Mouse (Mus musculus) inflammation-experienced regulatory T-cells, adult 6 months (primary cell): ENCODE measurements around the gene Grid1. TPM values are rescaled to one million over a fixed set of nuclear protein-coding genes. Genes with fewer than 3 reads are reported as not detected.

Experiments used
- ATAC-seq: one replicate; pipeline ENCODE4 v1.8.0; 2017
- polyA plus RNA-seq, 3 experiments: library from polyadenylated mRNA; unstranded; fragments of 100-300 nt; shearing (Covaris generic); gene quantifications; one replicate each; pipeline ENCODE4 v1.2.1; 2017

Gene Grid1
- polyA plus RNA-seq, 3 experiments from 2014 or later, result not detected

DNA sequence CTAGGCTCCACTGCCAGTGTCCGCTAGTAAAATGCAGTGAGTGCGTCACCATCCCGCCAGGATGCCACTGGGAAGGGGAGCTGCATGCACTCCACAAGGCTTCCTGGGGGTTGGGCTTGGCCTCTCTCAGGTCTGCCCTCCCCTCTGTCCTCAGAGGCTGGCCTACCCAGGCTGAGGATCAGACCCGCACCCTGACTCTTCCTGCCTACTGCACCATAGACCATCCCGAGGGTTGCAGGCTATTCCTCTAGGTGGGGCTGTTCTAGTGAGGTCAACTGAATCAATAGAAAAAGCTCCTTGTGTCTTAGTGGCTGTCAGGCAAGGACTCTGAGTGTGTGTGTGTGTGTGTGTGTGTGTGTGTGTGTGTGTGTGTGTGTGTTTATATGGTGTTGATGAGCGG lies 19.1 kb downstream of the Grid1 start:
- ATAC-seq, result no peak

DNA sequence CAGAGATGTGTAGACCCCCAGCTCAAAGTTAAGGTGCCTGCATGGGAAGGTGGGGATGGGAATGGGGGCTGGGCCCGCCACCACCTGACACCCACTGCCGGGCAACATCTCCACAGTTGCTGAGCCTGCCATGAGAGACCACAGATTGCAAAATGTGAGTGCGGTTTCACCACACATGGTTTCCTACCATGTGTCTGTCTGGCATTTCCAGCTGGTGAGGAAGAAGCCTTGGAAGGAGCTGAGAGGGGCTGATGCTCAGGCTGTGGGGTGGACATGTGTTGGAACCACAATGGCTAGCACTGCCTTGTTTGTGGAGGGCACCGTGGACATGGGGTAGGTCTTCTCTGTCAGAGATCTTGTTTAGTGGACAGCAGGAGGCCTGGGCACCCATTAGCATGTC lies 20.0 kb downstream of the Grid1 start:
- ATAC-seq, result no peak

DNA sequence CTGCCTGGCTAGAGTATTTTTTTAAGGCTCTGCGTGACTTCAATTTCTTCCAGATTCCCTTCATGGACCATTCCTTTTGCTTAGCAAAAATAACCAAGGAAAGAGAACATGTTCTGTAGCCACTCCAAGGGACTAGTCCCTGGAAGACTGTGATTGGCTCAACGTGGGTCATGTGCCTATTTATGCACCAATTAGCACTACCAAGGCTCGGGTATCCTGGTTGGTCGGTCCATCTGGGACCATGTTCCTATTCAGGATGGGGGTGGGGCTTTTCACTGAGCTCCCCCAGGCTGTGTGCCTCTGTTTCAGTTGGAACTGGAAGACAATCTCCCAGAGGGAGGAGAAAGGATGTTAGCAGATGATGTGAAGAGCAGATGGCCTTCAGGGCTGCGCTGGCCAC lies 23.7 kb downstream of the Grid1 start:
- ATAC-seq, result no peak

DNA sequence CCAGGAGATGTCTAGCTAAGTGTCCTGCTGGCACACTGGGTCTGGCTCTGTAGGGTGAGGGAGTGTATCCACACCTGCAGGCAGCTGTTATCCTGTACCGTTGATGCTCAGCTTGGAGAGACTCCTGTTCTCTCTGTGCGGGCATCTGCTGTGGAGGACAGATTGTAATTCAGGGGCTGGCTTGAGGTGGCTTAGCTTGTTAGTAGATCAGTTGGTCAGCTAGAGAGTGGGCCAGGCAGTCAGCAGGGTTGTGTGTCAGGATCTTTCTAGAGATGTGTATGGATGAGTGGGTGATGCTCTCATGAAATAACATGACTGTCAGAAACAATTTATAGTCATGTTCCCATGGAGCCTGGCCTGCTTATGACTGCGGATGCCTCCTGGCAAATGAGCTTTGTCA lies 24.3 kb downstream of the Grid1 start:
- ATAC-seq, result no peak

DNA sequence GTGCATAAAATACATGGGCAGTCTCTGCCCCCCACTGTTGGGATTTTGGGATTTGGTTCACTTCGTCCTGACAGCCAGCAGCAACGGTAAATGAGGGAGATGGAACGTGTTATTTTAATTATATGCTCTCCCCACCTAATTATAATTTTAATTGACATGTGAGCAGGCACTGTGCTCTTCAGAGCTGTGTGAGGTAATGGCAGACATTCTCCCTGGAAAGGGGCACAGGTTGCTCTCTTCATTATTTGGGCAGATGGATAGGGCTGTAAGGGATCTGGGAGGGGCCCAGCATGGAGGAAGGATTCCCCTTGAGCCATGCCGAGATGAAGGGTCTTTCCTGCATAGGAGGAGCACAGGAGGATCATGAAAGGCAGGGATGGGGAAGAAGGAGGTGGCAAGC lies 26.9 kb downstream of the Grid1 start:
- ATAC-seq, result no peak

DNA sequence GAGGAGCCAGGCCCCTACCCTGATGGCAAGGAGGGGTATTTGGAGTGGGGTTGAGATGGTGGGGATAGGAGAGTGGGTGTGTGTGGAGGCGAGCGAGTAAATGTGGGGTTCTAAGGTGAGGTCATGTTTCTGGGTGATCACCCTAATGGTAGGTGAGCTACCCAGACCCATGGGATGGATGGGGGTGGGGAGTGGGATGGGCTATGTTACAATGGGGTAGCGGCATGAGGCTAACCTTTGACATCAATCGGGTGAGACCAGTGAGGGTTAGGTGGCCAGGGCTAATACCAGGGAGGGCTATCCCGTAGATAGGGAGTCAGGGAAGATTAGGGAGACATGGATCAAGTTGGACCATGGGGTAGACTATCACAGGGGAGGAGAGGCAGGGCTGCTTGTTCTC lies 27.7 kb downstream of the Grid1 start:
- no peak for ATAC-seq

DNA sequence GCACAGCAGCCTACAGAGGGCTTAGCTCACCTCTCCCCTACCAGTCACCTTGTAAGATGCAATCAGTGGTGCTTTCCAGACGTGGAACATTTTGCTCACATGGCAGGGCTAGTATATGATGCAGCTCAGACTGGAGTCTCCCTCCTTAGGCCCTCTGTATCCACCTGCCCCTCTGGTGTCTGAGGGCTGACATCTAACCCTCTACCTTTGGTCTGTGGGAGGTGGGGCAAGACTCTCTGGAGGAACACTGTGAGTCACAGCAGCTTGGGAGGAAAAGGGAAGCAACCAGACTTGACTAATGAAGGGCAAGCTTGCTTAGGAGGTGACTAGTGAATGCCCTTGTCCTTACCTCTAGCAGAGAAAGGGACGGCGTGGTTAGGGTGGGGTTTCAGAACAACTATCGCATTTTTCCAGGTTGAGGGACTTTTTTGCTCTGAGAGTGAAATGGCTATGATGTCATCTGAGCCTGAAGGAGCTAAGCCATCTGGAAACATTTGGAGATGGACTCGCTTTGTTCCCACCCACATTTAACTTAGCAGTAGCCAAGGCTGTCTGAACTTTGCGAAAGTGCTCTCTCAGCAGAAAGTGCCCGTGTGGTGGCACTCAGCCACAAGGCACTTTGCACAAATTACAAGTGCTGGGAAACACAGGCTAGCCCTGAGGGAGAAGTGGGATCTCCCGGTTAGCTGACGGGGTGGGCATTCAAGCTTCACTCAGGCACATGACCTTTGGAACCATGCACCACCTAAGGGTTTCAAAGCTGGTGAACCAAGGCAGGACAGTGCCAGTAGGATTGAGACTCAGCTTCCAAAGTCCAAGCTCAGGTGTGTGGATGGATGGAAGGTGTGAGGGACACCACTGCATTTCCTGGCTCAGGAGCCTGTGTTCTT lies 41.2 kb downstream of the Grid1 start:
- ATAC-seq, result no peak

DNA sequence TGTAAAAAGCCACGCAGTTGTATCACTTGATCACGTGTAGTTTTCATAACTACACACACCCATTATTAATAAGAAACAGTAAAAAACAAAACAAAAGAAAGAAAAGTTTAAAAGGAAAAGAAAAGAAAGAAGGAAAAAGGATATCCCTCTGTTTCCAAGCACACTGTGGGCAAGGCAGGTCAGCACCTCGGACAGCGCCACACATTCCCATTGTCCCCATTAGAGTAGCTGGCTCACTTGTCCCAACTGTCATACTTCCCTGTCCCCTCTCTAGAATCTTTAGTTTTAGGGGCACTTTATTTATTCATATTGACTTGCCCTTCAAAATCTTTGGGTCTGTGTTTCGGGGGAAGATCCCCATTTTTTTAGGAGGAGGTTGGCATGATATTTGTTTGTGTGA lies 47.4 kb downstream of the Grid1 start:
- no peak for ATAC-seq

DNA sequence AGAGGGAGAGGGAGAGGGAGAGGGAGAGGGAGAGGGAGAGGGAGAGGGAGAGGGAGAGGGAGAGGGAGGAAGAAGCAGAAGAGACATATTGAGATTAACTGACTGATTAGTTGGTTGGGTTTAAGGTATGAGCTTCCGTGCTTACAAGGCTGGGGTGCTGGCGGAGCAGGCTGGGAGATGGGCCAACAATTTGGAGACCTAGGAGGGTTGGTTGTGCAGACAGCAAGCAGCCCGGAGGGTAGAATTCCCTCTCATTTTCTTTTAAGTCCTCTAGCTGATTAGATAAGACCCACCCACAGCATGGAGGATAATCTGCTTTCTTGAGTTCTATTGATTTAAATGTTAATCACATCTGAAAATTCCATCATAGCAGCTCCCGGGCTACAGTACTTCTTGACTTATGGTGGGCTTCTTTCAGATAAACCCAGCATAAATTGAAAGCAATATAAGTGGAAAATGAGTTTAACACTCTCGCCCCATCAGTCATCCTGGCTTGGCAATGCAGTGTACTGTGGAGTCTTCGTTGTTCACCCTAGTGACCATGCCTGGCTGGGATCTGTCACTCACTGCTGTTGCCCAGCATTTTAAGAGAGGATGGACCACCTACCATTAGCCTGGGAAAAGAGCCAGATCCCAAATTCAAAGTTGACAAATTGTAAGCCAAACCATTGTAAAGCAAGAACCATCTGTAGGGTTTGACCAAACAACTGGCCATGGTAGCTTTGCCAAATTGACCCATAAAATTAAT lies 48.8 kb downstream of the Grid1 start:
- no peak for ATAC-seq

DNA sequence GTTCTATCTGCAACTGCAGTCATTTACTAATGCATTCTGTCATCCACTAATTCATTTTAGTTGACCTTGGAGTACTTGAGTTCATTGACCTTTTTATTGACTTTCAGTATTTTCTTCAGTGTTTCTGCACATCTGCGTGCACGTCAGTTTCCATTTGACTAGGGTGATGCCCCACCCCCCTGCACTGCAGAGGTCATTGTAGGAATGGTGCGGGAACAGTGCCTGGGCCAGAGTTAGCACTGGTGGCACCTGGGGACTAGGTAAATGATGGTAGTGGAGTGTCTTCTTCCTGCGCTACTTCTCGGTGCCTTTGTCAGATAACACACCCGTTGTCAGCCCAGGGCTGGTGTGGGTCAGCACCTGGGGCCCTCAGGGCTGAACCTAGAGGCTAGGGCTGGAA lies 60.1 kb downstream of the Grid1 start:
- no peak for ATAC-seq

DNA sequence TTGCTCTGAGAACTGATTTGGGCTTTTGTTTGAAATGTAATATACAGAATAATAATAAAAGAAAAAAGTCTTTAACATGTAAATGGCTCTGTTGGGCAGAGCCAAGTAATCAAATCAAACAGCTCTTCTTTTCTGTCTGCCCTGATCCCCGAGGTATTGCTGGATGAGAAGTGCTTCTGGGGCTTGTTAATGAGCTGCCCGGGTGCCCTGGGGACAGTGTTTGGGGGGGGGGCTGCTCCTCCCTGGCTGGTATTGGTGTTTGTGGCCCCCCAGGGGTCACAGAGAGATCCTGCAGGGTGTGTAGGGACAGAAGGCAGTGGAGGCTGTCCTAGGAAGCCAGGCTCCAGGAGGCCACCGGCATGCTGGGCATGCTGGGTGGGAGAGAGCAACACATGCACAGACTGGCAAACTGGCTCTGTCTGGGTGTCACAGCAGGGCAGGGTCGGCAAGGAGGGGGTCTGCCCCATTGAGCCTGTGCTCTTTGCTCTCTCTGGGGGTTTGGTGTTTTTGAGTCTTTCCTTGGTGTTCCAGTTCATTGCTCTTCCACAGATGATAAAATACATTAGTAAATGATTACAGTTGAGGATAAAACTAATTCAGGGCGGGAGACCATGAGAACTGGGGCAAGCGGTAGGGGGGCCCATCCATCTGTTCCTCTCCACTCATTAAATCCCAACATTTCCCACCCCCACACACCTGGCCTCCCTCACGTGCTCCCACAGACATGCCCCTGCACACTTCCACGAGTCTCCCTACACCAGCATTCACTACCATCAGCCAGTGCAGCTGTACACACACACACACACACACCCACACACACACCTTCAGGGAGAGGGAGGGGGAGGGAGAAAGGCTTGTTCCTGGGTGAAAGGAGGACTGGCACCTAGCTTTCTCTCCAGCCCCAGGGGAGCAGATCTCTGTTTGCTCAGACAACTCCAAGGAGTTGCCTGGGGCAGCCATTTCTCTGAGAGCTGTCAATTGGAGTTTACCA lies 60.8 kb downstream of the Grid1 start:
- ATAC-seq, result no peak

DNA sequence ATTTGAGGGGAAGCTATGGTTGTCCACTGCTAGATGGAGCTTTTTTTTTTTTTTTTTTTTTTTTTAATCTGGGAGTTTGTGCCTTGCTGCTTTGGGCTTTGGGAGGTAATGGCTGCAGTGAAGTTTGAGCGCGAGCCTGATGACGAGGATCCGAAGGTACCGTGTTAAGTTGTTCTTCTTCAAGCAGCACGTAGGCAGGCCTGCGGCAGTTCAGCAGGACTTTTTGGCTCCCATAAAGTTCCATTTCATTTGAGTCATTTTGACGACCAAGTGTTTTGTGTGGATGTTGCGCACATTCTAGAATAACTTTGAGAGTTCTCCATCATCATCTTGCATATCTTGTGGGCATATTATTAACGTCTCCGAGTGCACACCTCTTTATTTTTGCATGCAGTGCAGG lies 64.3 kb downstream of the Grid1 start:
- ATAC-seq, result no peak

DNA sequence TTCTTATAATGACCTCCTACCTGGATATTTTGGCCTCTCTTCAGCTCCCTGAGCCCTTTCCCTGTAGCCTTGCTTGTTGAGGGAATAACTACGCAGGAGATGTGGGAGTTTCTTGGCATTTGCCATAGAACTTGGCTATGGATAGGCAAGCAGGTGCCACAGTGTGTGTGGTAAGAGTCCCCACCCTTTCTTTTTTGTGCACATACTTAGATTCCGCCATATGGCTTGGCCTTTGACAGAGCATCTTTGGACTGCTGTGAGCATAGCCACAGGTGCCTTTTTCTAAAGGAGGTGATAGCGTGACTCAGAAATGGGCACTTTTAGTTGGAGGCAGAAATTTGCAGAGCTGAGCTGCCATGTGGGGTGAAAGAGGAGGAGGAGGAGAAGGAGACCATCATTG lies 64.7 kb downstream of the Grid1 start:
- no peak for ATAC-seq

DNA sequence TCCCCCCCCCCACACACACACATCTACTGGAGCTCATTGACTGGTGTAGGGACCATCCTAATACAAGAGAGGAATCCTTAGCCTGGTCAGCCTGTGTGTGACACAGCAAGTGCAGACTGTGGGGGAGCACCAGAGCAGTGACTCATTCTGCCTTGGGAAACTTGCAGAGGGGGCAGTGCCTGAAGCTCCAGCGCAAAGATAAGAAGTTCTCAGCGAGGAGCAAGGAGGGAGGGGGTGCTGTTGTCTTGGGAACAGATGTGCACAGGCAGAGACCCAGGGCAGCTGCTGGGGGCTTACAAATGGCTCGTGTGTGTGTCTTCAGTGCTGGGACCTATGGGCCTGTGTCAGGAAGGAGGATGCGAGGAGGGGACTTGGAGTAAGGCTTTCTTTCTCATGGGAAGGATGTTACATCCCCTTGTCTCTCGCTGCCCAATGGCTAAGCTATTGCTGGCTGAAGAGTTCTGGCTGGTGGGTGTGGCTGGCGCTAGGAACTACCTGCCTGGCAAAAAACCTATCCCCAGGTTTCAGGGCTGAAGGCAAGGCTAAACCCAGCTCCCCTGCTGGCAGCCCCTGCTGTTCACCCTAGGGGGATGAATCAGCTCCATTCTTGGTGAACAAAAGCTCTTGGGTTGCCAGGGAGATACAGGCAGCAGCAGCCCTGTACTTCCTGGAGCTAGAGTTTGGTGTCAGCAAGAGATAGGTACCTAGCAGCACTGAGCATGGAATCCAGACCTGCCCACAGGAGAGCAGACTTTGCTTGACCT lies 72.0 kb downstream of the Grid1 start:
- no peak for ATAC-seq

DNA sequence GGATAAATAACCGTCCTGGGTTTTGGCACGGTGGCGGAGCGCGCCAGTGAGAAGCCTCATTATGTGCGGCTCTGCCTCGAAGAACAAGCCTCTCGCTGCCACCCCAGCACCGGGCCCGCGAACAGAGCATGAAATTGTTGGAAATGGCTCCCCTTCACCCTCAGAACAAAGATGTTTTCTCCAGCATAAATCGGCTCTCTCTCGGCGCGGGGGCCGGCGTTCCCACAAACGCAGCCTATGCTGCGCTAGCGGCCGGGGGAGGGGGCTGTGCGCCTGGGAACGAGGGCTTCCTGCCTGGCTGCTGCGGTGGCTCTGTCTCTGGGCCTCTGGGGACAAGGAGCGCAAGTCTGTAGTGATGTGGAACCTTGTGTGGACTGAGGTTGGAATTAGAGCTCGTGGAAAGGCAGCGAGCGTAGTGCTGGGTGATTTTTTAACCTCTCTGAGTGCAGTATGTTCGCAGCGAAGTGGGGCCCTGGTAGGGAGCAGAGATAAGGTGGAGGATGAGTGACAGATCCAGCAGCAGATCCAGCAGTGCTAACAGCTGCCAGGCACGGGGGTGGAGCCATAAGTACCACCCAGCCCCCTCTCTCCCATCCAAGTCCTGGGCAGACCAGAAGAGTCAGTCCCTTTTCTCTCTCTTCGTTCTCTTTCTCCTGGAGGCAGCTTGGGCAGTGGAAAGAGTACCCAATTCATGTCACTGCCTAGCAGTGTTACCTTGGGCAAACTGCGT lies 76.5 kb downstream of the Grid1 start:
- ATAC-seq, result no peak

DNA sequence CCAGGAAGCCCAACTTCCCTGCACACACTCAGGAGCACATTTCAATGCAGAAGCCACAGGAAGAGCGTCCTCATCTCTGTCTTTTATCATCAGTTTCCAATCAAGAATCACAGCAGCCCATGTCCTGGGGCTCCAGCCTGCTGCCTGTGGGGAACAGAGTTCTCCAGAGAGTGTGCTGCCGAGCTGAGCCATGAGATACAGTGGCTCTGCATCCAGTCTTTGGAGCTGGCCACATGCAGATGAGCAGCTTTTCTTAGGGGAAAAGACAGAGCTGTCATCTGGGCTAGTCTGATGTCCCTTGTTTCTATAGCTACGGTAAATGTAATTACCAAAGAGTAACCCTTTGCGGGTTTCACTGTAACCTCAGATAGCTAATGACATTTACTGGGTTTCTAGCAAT lies 83.9 kb downstream of the Grid1 start:
- no peak for ATAC-seq

DNA sequence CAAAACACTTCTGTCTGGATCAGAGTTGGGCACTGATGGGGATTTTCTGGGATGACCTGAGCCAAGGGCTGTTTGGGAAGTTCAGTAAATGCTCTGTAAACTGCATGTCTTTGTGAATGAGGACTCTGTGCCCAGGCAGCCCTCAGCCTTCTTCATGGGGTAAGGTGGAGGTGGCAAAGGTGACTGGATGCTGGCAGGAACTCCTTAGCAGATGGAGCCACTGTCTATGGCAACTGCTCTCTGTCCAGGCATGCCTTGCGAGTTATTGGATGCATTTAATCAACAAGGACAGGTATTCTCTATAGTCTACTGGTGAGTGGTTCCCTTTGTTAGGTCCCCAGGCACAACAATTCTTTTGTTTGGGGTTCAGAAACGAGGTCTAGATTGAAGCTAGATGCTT lies 85.8 kb downstream of the Grid1 start:
- no peak for ATAC-seq

DNA sequence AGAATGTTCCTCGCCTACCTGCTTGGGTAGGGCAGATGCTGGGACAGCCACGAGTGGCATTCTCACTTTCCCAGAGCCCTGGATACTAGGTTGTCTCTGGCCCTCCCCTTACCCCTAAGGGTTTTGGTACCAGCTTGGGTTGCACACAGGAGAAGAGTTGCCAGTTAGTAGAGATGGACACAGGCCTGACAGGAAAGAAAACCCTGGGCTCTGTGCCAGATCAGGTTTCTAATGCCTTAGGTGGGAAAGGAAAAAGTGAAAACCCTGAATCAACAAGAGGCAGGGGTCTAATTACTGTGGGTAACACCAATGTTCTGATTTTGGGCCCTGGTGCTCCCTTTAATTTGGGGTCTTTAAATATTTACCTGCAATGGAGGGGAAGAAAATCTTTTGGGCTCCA lies 88.5 kb downstream of the Grid1 start:
- ATAC-seq, result no peak

DNA sequence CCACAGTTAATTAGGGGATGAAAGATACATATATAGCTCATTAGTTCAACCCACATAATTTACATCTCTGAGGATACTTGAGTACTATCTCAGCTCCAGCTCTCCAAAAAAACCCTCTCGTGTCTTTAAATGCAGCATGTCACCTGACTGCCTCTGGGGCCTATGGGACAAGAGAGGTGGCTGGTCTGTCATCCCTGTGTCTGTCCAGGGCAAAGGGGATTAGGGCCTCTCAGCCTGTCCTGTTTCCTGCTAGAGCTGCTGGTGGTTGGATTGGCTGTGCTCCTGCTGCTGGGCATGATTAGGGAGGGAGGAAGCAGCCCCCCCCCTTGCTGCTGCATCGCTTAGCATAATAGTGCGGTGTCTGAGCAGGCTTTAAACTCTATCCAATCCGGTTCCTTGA lies 88.9 kb downstream of the Grid1 start:
- ATAC-seq, result no peak

DNA sequence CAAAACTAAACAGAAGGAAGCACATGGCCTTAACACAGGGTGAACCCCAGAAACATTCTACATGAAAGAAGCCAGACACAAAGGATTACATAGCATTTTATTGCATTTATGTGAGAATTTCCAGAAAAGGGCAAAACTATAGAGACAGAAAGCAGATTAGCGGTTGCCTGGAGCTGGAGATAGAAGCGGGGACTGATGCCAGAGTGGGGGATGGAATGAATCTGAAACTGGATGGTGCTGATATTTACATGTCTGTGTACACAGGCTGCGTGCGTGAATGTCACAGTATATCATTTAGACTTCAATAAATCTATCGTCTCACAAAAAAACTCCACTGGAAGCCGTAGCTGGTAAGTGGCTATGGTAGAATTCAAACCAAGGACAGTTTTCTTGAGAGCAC lies 96.4 kb downstream of the Grid1 start:
- no peak for ATAC-seq

DNA sequence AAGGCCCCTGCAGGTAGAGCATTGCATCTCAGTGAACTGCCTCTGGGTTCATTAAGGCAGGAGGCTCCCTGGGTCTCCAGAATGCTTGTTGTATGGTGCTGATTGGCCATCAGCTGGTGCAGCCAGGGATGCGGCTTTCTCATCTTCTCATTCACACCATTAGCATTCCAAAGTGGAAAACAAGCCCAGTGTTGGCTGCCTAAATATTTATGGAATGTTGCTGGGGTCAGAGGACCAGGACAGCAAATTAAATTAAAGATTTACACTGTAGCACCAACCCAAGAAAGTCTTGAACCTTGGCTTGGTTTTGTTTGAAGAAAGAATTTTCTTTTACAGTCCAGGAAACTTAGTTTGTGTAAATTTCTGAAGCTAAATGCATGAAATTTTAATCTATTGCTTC lies 97.2 kb downstream of the Grid1 start:
- no peak for ATAC-seq

DNA sequence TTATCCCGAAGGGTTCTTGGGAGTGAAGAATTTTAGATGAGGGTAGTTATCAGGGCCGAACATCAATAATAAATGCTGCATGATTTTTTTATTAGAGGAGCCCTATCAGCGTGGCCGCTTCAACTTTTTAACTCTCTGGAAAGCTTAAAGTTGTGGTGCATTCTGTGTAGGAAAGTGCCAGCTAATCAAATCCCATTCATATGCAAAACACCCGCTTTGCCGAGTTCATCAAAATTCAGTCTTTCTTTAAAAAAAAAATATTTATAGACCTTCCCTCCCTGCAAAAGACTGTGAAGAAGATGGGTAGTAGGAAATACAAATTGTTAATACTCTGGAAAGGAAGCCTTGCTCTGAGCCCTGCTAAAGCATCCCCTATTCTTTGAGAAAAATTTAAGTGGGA lies 99.3 kb downstream of the Grid1 start:
- no peak for ATAC-seq
